Mouse (Mus musculus) liver, embryonic 16.5 days (tissue): ENCODE data around the gene Parp9. TPM values are rescaled to one million over a fixed set of nuclear protein-coding genes. Genes with fewer than 3 reads are reported as not detected.

Experiments used
- ATAC-seq: fragments of 200-750 bp; cut with Nextera tagmentation; 2 replicates; pipeline ENCODE4 v1.8.0; 2017; ENCODE audit warnings: low read depth, mild to moderate bottlenecking, moderate number of reproducible peaks, moderate library complexity
- H3K27ac ChIP-seq: fragments of 300-500 bp; sonication (generic); 2 replicates; pipeline ENCODE4 v1.5.1; 2014; ENCODE audit warnings: mild to moderate bottlenecking, low read length
- H3K27me3 ChIP-seq: fragments of 300-500 bp; sonication (generic); 2 replicates; pipeline ENCODE4 v1.6.1; 2014; ENCODE audit warnings: low read depth, low read length, mixed read lengths; ENCODE audit not compliant: control insufficient read depth, insufficient read depth
- H3K36me3 ChIP-seq: fragments of 300-500 bp; sonication (generic); 2 replicates; pipeline ENCODE4 v1.6.1; 2014; ENCODE audit warnings: mild to moderate bottlenecking; ENCODE audit not compliant: control insufficient read depth, insufficient read depth
- H3K4me1 ChIP-seq: fragments of 300-500 bp; sonication (generic); 2 replicates; pipeline ENCODE4 v1.6.1; 2014; ENCODE audit warnings: low read depth, low read length, mixed read lengths; ENCODE audit not compliant: control insufficient read depth
- H3K4me2 ChIP-seq: fragments of 300-500 bp; sonication (generic); 2 replicates; pipeline ENCODE4 v1.6.1; 2014; ENCODE audit warnings: low read depth, low read length, mixed read lengths
- H3K4me3 ChIP-seq: fragments of 300-500 bp; sonication (generic); 2 replicates; pipeline ENCODE4 v1.5.1; 2014; ENCODE audit warnings: low read depth, mild to moderate bottlenecking, low read length
- H3K9ac ChIP-seq: fragments of 300-500 bp; sonication (generic); 2 replicates; pipeline ENCODE4 v1.6.1; 2014; ENCODE audit warnings: low read depth, low read length
- H3K9me3 ChIP-seq: fragments of 300-500 bp; sonication (generic); replicated peaks from 2 replicates; pipeline ENCODE4 v1.6.1; 2016; ENCODE audit warnings: low read length; ENCODE audit not compliant: control insufficient read depth
- WGBS: fragments of 180-500 bp; shearing (Covaris S2); extraction: QIAGEN DNeasy Blood & Tissue Kit; methylation state at CpG from one replicate; pipeline ENCODE4 v1.1.7; 2014; ENCODE audit not compliant: insufficient replicate concordance; 5-methylcytosine and 5-hydroxymethylcytosine counted together
- polyA plus RNA-seq: library from polyadenylated mRNA; unstranded; fragments of >200 nt; fragmentation: Nextera tagmentation; extraction: Ambion mirVana; gene quantifications from 2 replicates; pipeline ENCODE4 v1.2.1, GENCODE M21; 2015

The Parp9 gene
- polyA plus RNA-seq, 1 experiment from 2014 or later = 7.7 TPM

DNA sequence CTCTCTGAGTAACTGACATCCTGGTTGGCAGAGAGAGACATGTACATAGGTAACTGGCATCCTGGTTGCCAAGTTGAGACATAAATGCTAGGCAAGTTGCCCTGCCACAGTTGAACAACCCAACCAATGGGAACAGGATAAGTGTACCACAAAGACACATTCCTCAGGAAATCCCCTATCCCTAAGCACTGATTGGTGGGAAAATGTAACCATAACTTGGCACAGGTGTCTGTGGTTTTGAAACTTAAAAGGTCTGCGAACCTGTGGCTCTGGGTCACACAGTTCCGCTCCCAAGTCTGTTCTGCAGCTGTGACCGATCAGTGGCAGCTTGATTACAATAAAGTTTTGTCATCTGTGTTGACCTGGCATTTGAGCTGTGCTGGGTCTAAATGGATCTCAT lies 32.9 kb upstream of the Parp9 start:
- H3K27me3 ChIP-seq = no peaks in the 10 kb centered on the region
- no peak for ATAC-seq
- no peaks in the 10 kb centered on the region; the same call in none of the 2 replicates for H3K4me1 ChIP-seq
- WGBS = 70% methylated on average over 3 of the region's 3 CpGs
- no peak overlapping the region for H3K4me2 ChIP-seq
- H3K36me3 ChIP-seq = no peaks in the 10 kb centered on the region
- H3K9me3 ChIP-seq = no peaks in the 10 kb centered on the region
- H3K9ac ChIP-seq = no peak overlapping the region
- H3K27ac ChIP-seq = no peak overlapping the region
- no peak overlapping the region for H3K4me3 ChIP-seq

DNA sequence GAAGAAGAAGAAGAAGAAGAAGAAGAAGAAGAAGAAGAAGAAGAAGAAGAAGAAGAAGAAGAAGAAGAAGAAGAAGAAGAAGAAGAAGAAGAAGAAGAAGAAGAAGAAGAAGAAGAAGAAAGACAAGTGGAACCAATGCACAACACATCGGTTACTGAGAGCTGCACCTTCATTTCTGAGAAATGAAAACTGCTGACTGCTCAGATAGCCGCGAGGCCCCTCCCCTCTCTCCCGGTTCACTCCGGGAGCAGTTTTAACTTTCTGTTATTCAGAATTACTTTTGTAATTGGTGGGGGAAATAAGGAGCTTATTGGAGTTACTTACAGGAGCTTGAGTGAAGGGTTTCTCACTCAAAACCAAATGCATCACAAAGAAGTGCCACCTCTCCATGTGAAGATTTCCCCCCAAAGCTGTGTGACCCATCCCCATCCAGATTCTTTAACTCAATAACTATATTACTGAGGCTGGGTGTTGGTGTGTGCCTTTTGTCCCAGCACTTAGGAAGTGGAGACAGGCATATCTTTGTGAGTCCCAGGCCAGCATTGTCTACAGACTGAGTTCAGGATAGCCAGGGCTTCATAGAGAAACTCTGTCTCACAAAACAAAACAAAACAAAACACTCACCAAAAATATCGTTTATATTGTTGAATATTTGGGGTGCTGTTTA lies 32.3 kb upstream of the Parp9 start:
- Histone ChIP-seq H3K4me1 (no peaks in the 10 kb centered on the region; the same call in none of the 2 replicates), H3K27ac (peak overlapping the region; percentile 50), H3K9ac (peak overlapping the region; percentile 21; the same call in 1 of the 2 replicates), H3K27me3 (no peaks in the 10 kb centered on the region), H3K36me3 (no peaks in the 10 kb centered on the region), H3K4me3 (peak overlapping the region; percentile 30; the same call in 1 of the 2 replicates), H3K9me3 (no peaks in the 10 kb centered on the region), H3K4me2 (peak overlapping the region; percentile 44)
- ATAC-seq = peak; percentile 35; the same call in 1 of the 2 replicates
- 37% methylated on average over 6 of the region's 6 CpGs for WGBS

DNA sequence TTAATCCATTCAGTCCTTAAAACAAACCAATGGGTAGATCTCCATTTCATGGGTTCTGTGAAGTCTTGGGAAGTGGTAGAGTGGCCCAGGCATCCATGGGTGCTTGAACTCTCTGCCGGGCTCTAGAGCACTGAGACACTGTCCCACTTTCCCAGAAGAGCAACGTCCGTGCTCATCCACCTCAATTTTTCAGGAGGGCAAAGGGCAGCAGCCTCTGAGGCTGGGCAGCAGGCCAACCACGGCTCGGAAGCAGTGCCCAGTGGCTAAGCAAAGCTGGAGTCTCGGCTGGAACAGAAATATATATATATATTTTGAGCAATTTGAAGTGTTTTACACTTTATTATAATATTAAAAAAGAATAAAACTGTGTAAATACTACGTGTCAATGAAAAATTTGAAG lies 31.4 kb upstream of the Parp9 start:
- ATAC-seq = peak; percentile 58
- no peaks in the 10 kb centered on the region for H3K9me3 ChIP-seq
- WGBS = 62% methylated on average over 7 of the region's 7 CpGs
- no peaks in the 10 kb centered on the region for H3K36me3 ChIP-seq
- H3K27me3 ChIP-seq = no peaks in the 10 kb centered on the region
- H3K4me1 ChIP-seq = no peaks in the 10 kb centered on the region; the same call in none of the 2 replicates
- no peak overlapping the region for H3K4me2 ChIP-seq
- H3K27ac ChIP-seq = no peak overlapping the region
- H3K4me3 ChIP-seq = no peak overlapping the region
- no peak overlapping the region for H3K9ac ChIP-seq

DNA sequence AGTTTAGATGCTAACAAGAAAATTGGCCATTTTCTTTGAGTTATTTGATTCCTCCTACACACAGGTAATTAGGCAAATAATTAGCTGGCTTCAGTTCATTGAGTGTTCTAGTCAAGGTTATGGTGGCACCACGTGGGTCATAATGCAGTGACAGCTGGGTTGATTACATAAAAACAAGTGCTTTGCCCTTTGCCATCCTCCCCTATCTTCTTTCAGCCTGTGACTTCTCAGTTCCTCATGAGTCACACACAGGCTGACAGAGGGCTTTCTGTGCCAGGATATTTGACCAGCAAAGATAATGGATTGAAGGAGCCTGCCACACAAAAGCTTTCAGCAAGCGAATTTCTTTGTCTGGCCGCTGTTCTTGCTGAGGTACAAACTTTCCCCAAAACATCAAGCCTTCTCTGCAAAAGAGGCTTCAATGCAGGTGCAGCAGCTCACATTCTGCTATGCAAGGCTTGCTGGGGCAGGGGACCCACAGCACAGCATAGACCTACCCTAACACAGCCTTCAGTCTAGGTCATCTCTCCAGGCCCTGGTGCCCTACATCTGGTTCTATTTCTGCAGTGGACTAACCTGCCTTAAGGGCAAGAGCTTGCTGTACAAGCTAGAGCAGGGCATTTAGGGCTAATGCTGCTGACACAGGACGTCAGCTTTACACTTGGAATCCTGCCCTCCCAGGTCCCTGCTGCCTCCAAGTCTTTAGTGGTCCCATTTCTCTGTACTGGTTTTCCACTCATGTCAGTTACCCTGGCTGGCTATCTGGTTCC lies 30.7 kb upstream of the Parp9 start:
- 50% methylated on average over 4 of the region's 4 CpGs for WGBS
- H3K27ac ChIP-seq = no peak overlapping the region
- no peak for ATAC-seq

DNA sequence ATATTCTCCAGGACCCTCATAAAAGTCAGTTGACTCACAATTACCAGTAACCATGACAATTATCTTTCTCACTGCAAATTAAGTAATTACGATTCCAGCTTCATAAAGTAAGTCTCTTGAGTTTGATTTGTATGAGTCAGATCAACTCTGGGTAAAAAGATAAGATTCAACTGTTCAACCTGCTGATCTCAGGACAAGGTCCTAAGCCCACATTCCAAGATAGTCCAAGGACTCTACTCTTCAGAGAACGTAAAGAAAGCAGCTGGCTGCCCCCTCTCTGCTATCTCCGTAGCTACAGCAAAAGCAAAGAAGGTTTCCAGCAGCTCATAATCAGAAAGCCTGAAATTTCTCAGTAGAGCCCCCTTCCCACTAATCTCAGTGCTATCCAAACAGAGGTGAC lies 26.8 kb upstream of the Parp9 start:
- WGBS = 46% methylated on average over 3 of the region's 3 CpGs
- Histone ChIP-seq H3K9me3 (no peaks in the 10 kb centered on the region), H3K4me3 (no peak overlapping the region), H3K27ac (no peak overlapping the region), H3K4me2 (no peak overlapping the region), H3K27me3 (no peaks in the 10 kb centered on the region), H3K9ac (no peak overlapping the region), H3K36me3 (no peaks in the 10 kb centered on the region), H3K4me1 (no peaks in the 10 kb centered on the region; the same call in 1 of the 2 replicates)
- no peak for ATAC-seq

More for the DNA sequence above, 30.7 kb upstream of the Parp9 start:
- Histone ChIP-seq H3K4me2 (no peak overlapping the region), H3K27me3 (no peaks in the 10 kb centered on the region), H3K9ac (no peak overlapping the region), H3K4me1 (no peaks in the 10 kb centered on the region; the same call in none of the 2 replicates), H3K4me3 (no peak overlapping the region), H3K36me3 (no peaks in the 10 kb centered on the region), H3K9me3 (no peaks in the 10 kb centered on the region)

DNA sequence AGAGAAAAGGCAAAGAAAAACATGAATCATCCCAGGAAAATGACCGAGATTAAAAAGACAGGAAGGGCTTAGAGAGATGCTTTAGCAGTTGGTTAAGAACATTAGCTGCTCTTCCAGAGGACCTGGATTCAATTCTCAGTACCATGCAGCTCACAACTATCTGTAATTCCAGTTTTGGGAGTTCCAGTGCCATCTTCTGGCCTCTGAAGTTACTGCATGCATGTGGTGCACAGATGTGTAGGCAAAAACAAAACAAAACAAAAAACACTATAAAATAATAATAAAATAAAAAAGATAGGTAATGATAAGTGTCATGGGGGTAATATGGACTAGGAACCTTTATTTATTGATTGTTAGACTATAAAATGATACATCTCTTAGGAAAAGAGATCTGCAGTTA lies 24.7 kb upstream of the Parp9 start:
- Histone ChIP-seq H3K4me3 (no peak overlapping the region), H3K27ac (no peak overlapping the region), H3K4me2 (no peak overlapping the region), H3K27me3 (no peaks in the 10 kb centered on the region), H3K9me3 (no peaks in the 10 kb centered on the region), H3K36me3 (no peaks in the 10 kb centered on the region), H3K4me1 (no peaks in the 10 kb centered on the region), H3K9ac (no peak overlapping the region)
- ATAC-seq = no peak
- 59% methylated on average over 1 of the region's 1 CpGs for WGBS

DNA sequence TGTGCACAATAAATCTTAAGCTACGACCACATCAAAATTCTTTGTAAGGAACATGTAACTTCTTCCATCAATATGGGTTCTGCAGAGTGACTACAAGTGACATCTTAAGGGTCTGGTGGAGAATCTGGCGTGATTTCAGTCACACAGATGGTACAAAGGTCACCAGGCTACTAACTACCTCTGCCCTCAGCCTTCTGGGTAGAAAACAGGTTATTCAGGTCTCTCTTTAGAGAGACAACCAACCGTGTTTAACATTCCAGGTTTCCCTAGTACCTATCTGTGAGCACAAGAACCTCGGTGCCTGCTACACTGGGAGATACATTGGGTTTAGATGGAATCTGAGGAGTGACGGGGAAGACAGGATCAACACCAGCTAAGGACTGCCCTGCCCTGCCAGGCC lies 24.0 kb upstream of the Parp9 start:
- no peaks in the 10 kb centered on the region; the same call in 1 of the 2 replicates for H3K4me1 ChIP-seq
- no peak overlapping the region for H3K9ac ChIP-seq
- WGBS = 54% methylated on average over 5 of the region's 5 CpGs
- no peak overlapping the region for H3K27ac ChIP-seq
- no peak overlapping the region for H3K4me2 ChIP-seq
- ATAC-seq = no peak
- H3K4me3 ChIP-seq = no peak overlapping the region
- no peaks in the 10 kb centered on the region for H3K27me3 ChIP-seq
- H3K36me3 ChIP-seq = no peaks in the 10 kb centered on the region
- no peaks in the 10 kb centered on the region for H3K9me3 ChIP-seq

DNA sequence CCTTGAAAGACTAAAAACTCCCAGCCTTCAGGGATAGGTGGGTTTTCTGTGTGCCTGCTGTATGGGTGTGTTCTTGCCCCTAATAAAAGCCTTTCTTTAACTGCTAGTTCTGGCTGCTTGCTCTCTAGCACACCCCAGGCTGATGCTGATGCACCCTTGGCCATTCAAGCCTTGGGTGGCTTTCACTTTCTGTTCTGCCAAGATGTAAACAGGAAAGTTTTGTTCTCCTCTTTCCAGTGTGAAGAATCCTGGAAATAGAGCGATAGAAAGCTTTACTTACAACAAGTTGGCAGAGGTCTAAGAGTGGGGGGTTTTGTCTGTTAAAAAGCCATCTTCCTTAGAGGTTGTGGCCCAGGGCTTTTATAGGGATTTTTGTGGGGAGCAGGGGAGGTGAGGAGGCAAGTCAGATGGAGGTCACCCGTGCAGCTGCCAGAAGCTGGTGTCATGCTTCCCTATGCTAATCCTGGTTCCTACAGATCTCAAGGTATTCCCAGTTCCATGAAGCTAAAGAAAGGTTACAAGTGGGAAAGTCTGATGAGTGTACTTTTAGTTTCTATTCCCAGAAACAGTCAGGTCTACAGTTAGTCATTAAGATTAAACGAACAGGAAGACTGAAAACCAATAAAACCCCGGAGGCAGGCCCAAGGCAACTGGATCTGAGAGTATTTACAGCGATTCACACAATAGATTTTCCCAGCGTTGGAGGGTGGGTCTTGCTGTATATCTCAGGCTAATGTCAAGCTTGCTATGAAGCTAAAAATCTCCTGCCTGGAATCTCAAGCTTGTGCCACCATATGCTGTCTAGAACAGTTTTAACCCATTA lies 19.3 kb upstream of the Parp9 start:
- H3K27ac ChIP-seq = no peak overlapping the region
- H3K9me3 ChIP-seq = no peaks in the 10 kb centered on the region
- no peak overlapping the region for H3K4me2 ChIP-seq
- no peak overlapping the region for H3K9ac ChIP-seq
- no peak for ATAC-seq
- no peaks in the 10 kb centered on the region for H3K36me3 ChIP-seq
- H3K27me3 ChIP-seq = no peaks in the 10 kb centered on the region
- no peak overlapping the region for H3K4me3 ChIP-seq
- no peaks in the 10 kb centered on the region; the same call in 1 of the 2 replicates for H3K4me1 ChIP-seq
- WGBS = 53% methylated on average over 6 of the region's 6 CpGs
